Mouse (Mus musculus): ENCODE measurements around the gene Emilin1. TPM values are rescaled to one million over a fixed set of nuclear protein-coding genes. Genes with fewer than 3 reads are reported as not detected.

Emilin1 gene
- total RNA-seq, 1 experiment from 2014 or later = 57.2 TPM

GRCm38 (mm10) chr5:30960814-30961213, 47.6 kb downstream of the Emilin1 start:
- no peak for DNase-seq

GRCm38 (mm10) chr5:30961545-30962505, 48.6 kb downstream of the Emilin1 start:
- no peak for DNase-seq

GRCm38 (mm10) chr5:30963916-30964315, 50.7 kb downstream of the Emilin1 start:
- no peak for DNase-seq

- DNase-seq = no peak
These were observed 53.0 kb downstream of the Emilin1 start for GRCm38 (mm10) chr5:30966189-30966588.

GRCm38 (mm10) chr5:30968416-30968815, 55.2 kb downstream of the Emilin1 start, which contains the start of gene Tcf23:
TSS of gene Tcf23 (plus strand) at chr5:30968662.
- no peak for DNase-seq

GRCm38 (mm10) chr5:30969440-30969839, 56.2 kb downstream of the Emilin1 start:
- no peak for DNase-seq

Other genes starting within 250 kb of the Emilin1 start
- gene Cenpa, start 246.6 kb upstream of the Emilin1 start, total RNA-seq (2021) = 15.1 and 19.2 TPM in 2 replicates
- 0.57 and 1.3 TPM in 2 replicates for gene Dpysl5, start 201.8 kb upstream of the Emilin1 start, total RNA-seq (2021)
- gene Mapre3, start 98.8 kb upstream of the Emilin1 start, total RNA-seq (2021) = 51.8 and 62.9 TPM in 2 replicates
- gene Tmem214, start 45.4 kb upstream of the Emilin1 start, total RNA-seq (2021) = 49.2 and 52.8 TPM in 2 replicates
- gene Agbl5, start 24.7 kb upstream of the Emilin1 start, total RNA-seq (2021) = 12.1 and 17.3 TPM in 2 replicates
- 190 and 207 TPM in 2 replicates for gene Ost4, start 5.6 kb upstream of the Emilin1 start, total RNA-seq (2021)
- gene Khk, start 8.0 kb downstream of the Emilin1 start, total RNA-seq (2021) = 28.5 and 58.5 TPM in 2 replicates
- gene Cgref1, start 32.2 kb downstream of the Emilin1 start, total RNA-seq (2021) = 1.0 TPM in 1 of 2 replicates, not detected in the other
- gene Preb, start 47.0 kb downstream of the Emilin1 start, total RNA-seq (2021) = 131 TPM in 2 replicates
- 0.70 and 1.3 TPM in 2 replicates for gene Tcf23, start 55.3 kb downstream of the Emilin1 start, total RNA-seq (2021)
- 136 and 139 TPM in 2 replicates for gene Atraid, start 134.9 kb downstream of the Emilin1 start, total RNA-seq (2021)
- gene Slc5a6, start 135.5 kb downstream of the Emilin1 start, total RNA-seq (2021) = 26.4 and 32.1 TPM in 2 replicates
- 28.3 and 29.1 TPM in 2 replicates for gene Cad, start 141.4 kb downstream of the Emilin1 start, total RNA-seq (2021)
- gene Dnajc5g, start 192.9 kb downstream of the Emilin1 start, total RNA-seq (2021) = not detected in 2 replicates
- gene Slc30a3, start 194.8 kb downstream of the Emilin1 start, total RNA-seq (2021) = not detected in 2 replicates
- gene Trim54, start 203.3 kb downstream of the Emilin1 start, total RNA-seq (2021) = not detected in 2 replicates
- gene Ucn, start 225.4 kb downstream of the Emilin1 start, total RNA-seq (2021) = not detected in 2 replicates
- 60.3 and 66.6 TPM in 2 replicates for gene Mpv17, start 240.8 kb downstream of the Emilin1 start, total RNA-seq (2021)

Measured in adrenal gland, postnatal 25 days (tissue).